Mouse (Mus musculus): ENCODE measurements around the gene Vps9d1.

The Vps9d1 gene

GRCm38 (mm10) chr8:123248596-123248995 lies 5.6 kb downstream of the Vps9d1 start:
- peaks cover 39% of the 10 kb centered on the region for H3K4me1 ChIP-seq (replicated peaks; ENCODE audit: low read depth, low read length)
- peaks cover 83% of the 10 kb centered on the region for H3K36me3 ChIP-seq (ENCODE audit: insufficient read depth, low read length)
- H3K27me3 ChIP-seq (ENCODE audit: insufficient read depth, low read length) = no peaks in the 10 kb centered on the region
- no peak overlapping the region for H3K4me3 ChIP-seq (replicated peaks; ENCODE audit: low read length)
- TF ChIP-seq CTCF (conservative IDR thresholded peaks at IDR 0.05; ENCODE audit: low read length) = no peak
- TF ChIP-seq POU5F1 (IDR thresholded peaks at IDR 0.05; ENCODE audit: borderline replicate concordance, low read length) = no peak
- no peak for TF ChIP-seq NANOG (IDR thresholded peaks at IDR 0.05; ENCODE audit: borderline replicate concordance, low read length)
- no peaks in the 10 kb centered on the region for H3K9me3 ChIP-seq (ENCODE audit: low read length)

- Histone ChIP-seq H3K9me3 (ENCODE audit: low read length) (no peaks in the 10 kb centered on the region), H3K27me3 (ENCODE audit: insufficient read depth, low read length) (no peaks in the 10 kb centered on the region), H3K4me3 (replicated peaks; ENCODE audit: low read length) (no peak overlapping the region), H3K36me3 (ENCODE audit: insufficient read depth, low read length) (peaks cover 89% of the 10 kb centered on the region), H3K4me1 (replicated peaks; ENCODE audit: low read depth, low read length) (peaks cover 39% of the 10 kb centered on the region)
- TF ChIP-seq CTCF (conservative IDR thresholded peaks at IDR 0.05; ENCODE audit: low read length) = no peak
- no peak for TF ChIP-seq NANOG (IDR thresholded peaks at IDR 0.05; ENCODE audit: borderline replicate concordance, low read length)
- no peak for TF ChIP-seq POU5F1 (IDR thresholded peaks at IDR 0.05; ENCODE audit: borderline replicate concordance, low read length)
Measured at GRCm38 (mm10) chr8:123247748-123248147, 6.4 kb downstream of the Vps9d1 start.

GRCm38 (mm10) chr8:123245543-123245942 lies 8.6 kb downstream of the Vps9d1 start:
- peaks cover 38% of the 10 kb centered on the region for H3K4me1 ChIP-seq (replicated peaks; ENCODE audit: low read depth, low read length)
- no peaks in the 10 kb centered on the region for H3K9me3 ChIP-seq (ENCODE audit: low read length)
- H3K4me3 ChIP-seq (replicated peaks; ENCODE audit: low read length) = peak overlapping the region; percentile 35; the same call in 1 of the 2 replicates
- H3K36me3 ChIP-seq (ENCODE audit: insufficient read depth, low read length) = peaks cover 86% of the 10 kb centered on the region
- no peaks in the 10 kb centered on the region for H3K27me3 ChIP-seq (ENCODE audit: insufficient read depth, low read length)
- no peak for TF ChIP-seq NANOG (IDR thresholded peaks at IDR 0.05; ENCODE audit: borderline replicate concordance, low read length)
- no peak for TF ChIP-seq CTCF (conservative IDR thresholded peaks at IDR 0.05; ENCODE audit: low read length)
- TF ChIP-seq POU5F1 (IDR thresholded peaks at IDR 0.05; ENCODE audit: borderline replicate concordance, low read length) = no peak

GRCm38 (mm10) chr8:123244382-123244781 lies 9.8 kb downstream of the Vps9d1 start:
- H3K4me1 ChIP-seq (replicated peaks; ENCODE audit: low read depth, low read length) = peaks cover 38% of the 10 kb centered on the region
- H3K4me3 ChIP-seq (replicated peaks; ENCODE audit: low read length) = no peak overlapping the region
- H3K9me3 ChIP-seq (ENCODE audit: low read length) = no peaks in the 10 kb centered on the region
- TF ChIP-seq CTCF (conservative IDR thresholded peaks at IDR 0.05; ENCODE audit: low read length) (no peak), POU5F1 (IDR thresholded peaks at IDR 0.05; ENCODE audit: borderline replicate concordance, low read length) (no peak), NANOG (IDR thresholded peaks at IDR 0.05; ENCODE audit: borderline replicate concordance, low read length) (no peak)
- H3K27me3 ChIP-seq (ENCODE audit: insufficient read depth, low read length) = no peaks in the 10 kb centered on the region
- peaks cover 74% of the 10 kb centered on the region for H3K36me3 ChIP-seq (ENCODE audit: insufficient read depth, low read length)

GRCm38 (mm10) chr8:123243053-123243452 lies 11.1 kb downstream of the Vps9d1 start:
- Histone ChIP-seq H3K4me3 (replicated peaks; ENCODE audit: low read length) (peak overlapping the region; percentile 10; the same call in 1 of the 2 replicates), H3K9me3 (ENCODE audit: low read length) (no peaks in the 10 kb centered on the region), H3K27me3 (ENCODE audit: insufficient read depth, low read length) (no peaks in the 10 kb centered on the region), H3K36me3 (ENCODE audit: insufficient read depth, low read length) (peaks cover 61% of the 10 kb centered on the region), H3K4me1 (replicated peaks; ENCODE audit: low read depth, low read length) (peaks cover 38% of the 10 kb centered on the region)
- TF ChIP-seq NANOG (IDR thresholded peaks at IDR 0.05; ENCODE audit: borderline replicate concordance, low read length) (no peak), POU5F1 (IDR thresholded peaks at IDR 0.05; ENCODE audit: borderline replicate concordance, low read length) (no peak), CTCF (conservative IDR thresholded peaks at IDR 0.05; ENCODE audit: low read length) (no peak)

- peaks cover 38% of the 10 kb centered on the region for H3K4me1 ChIP-seq (replicated peaks; ENCODE audit: low read depth, low read length)
- H3K27me3 ChIP-seq (ENCODE audit: insufficient read depth, low read length) = no peaks in the 10 kb centered on the region
- H3K36me3 ChIP-seq (ENCODE audit: insufficient read depth, low read length) = peaks cover 54% of the 10 kb centered on the region
- H3K4me3 ChIP-seq (replicated peaks; ENCODE audit: low read length) = no peak overlapping the region
- no peaks in the 10 kb centered on the region for H3K9me3 ChIP-seq (ENCODE audit: low read length)
- TF ChIP-seq POU5F1 (IDR thresholded peaks at IDR 0.05; ENCODE audit: borderline replicate concordance, low read length) (no peak), NANOG (IDR thresholded peaks at IDR 0.05; ENCODE audit: borderline replicate concordance, low read length) (no peak), CTCF (conservative IDR thresholded peaks at IDR 0.05; ENCODE audit: low read length) (no peak)
Measured at GRCm38 (mm10) chr8:123242107-123242923, 11.8 kb downstream of the Vps9d1 start.

- peaks cover 16% of the 10 kb centered on the region for H3K27me3 ChIP-seq (ENCODE audit: insufficient read depth, low read length)
- H3K4me1 ChIP-seq (replicated peaks; ENCODE audit: low read depth, low read length) = peaks cover 39% of the 10 kb centered on the region
- H3K36me3 ChIP-seq (ENCODE audit: insufficient read depth, low read length) = peaks cover 24% of the 10 kb centered on the region
- no peak overlapping the region for H3K4me3 ChIP-seq (replicated peaks; ENCODE audit: low read length)
- no peak for TF ChIP-seq CTCF (conservative IDR thresholded peaks at IDR 0.05; ENCODE audit: low read length)
- TF ChIP-seq NANOG (IDR thresholded peaks at IDR 0.05; ENCODE audit: borderline replicate concordance, low read length) = no peak
- TF ChIP-seq POU5F1 (IDR thresholded peaks at IDR 0.05; ENCODE audit: borderline replicate concordance, low read length) = no peak
- H3K9me3 ChIP-seq (ENCODE audit: low read length) = no peaks in the 10 kb centered on the region
Measured at GRCm38 (mm10) chr8:123239398-123239797, 14.8 kb downstream of the Vps9d1 start.

GRCm38 (mm10) chr8:123235520-123236497 lies 18.3 kb downstream of the Vps9d1 start, which contains the start of gene Spata2l:
TSS of gene Spata2l (minus strand) at chr8:123236233.
- H3K4me3 ChIP-seq (replicated peaks; ENCODE audit: low read length) = peak within 1 kb of the TSS; percentile 78
- TF ChIP-seq CTCF (conservative IDR thresholded peaks at IDR 0.05; ENCODE audit: low read length) (no peak), NANOG (IDR thresholded peaks at IDR 0.05; ENCODE audit: borderline replicate concordance, low read length) (no peak), POU5F1 (IDR thresholded peaks at IDR 0.05; ENCODE audit: borderline replicate concordance, low read length) (no peak)
- peaks cover 11% of the 10 kb centered on the region for H3K36me3 ChIP-seq (ENCODE audit: insufficient read depth, low read length)
- H3K27me3 ChIP-seq (ENCODE audit: insufficient read depth, low read length) = peaks cover 22% of the 10 kb centered on the region
- peaks cover 59% of the 10 kb centered on the region for H3K4me1 ChIP-seq (replicated peaks; ENCODE audit: low read depth, low read length)
- H3K9me3 ChIP-seq (ENCODE audit: low read length) = no peaks in the 10 kb centered on the region
